ENCODE assay signal across 26 mouse cellular contexts in the genomic region with DNA sequence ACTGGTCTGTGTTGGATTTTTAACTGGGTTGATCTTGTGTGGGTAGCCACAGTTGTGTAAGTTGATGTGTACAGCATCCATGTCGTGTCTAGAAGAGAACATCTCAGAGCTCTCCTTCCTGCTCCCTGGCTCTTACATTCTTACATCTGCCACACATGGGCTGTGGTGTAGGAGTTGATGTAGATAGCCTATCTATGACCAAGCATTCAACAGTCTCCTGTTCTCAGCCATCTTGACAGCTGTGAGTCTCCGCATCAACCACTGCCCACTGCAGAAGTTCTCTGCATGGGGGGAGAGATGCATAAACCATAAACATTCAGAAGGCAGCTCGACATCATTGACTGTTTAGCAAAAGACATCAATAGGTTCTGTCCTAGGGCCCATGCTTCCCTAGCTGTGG. TPM values are rescaled to one million over a fixed set of nuclear protein-coding genes. Genes with fewer than 3 reads are reported as not detected.
DNase-seq lines count a peak whose midpoint lies in the region; ATAC-seq and TF ChIP-seq lines count a peak whose summit lies in the region.
"Had no signal": no experiment of that assay in that cellular context is flagged by ENCODE, and none has a peak within 500 bp of the region (broad histone marks: within the 10 kb centered on the region; RNA-seq: fewer than 3 reads in every experiment).

No protein-coding gene starts in this region.

- no peaks in the 10 kb centered on the region for H3K36me3 ChIP-seq in forebrain, embryonic 14.5 days (ENCODE audit: control insufficient read depth, insufficient read depth, low read length)
- H3K36me3 ChIP-seq in forebrain, embryonic 10.5 days (replicated peaks): no peaks in the 10 kb centered on the region
- no peaks in the 10 kb centered on the region for H3K36me3 ChIP-seq in midbrain, embryonic 13.5 days
- H3K36me3 ChIP-seq in midbrain, embryonic 11.5 days (ENCODE audit: control insufficient read depth, insufficient read depth, low read length): no peaks in the 10 kb centered on the region
- no peaks in the 10 kb centered on the region for H3K36me3 ChIP-seq in liver, embryonic 13.5 days
- H3K36me3 ChIP-seq: heart, embryonic 10.5 days; hindbrain, embryonic 10.5 days; midbrain, embryonic 10.5 days had no signal

- TF ChIP-seq POLR2A in olfactory bulb, adult 2 months (IDR thresholded peaks at IDR 0.05; ENCODE audit: insufficient read depth, low read depth, low read length): no peak

- no peaks in the 10 kb centered on the region for H3K9me3 ChIP-seq in forebrain, embryonic 14.5 days (replicated peaks; ENCODE audit: control insufficient read depth, low read length)
- H3K9me3 ChIP-seq in forebrain, embryonic 10.5 days: no peaks in the 10 kb centered on the region
- H3K9me3 ChIP-seq in midbrain, embryonic 13.5 days: no peaks in the 10 kb centered on the region
- no peaks in the 10 kb centered on the region for H3K9me3 ChIP-seq in midbrain, embryonic 11.5 days (ENCODE audit: control insufficient read depth, low read length)
- no peaks in the 10 kb centered on the region for H3K9me3 ChIP-seq in liver, embryonic 13.5 days (replicated peaks)
- H3K9me3 ChIP-seq: heart, embryonic 10.5 days; hindbrain, embryonic 10.5 days; midbrain, embryonic 10.5 days had no signal

- no peak for TF ChIP-seq CTCF in olfactory bulb, adult 2 months (IDR thresholded peaks at IDR 0.05; ENCODE audit: insufficient read depth, low read depth, low read length)

- ATAC-seq in forebrain, embryonic 14.5 days: no peak
- ATAC-seq in midbrain, embryonic 13.5 days: no peak
- ATAC-seq in midbrain, embryonic 11.5 days (ENCODE audit: low FRiP score): no peak
- peak; percentile 83 for ATAC-seq in liver, embryonic 13.5 days (ENCODE audit: low read depth)
- ATAC-seq: CD4-positive, CD25-positive, alpha-beta regulatory T cell, adult 4 months; Patski had no signal

- no peak for DNase-seq in forebrain, embryonic 14.5 days (ENCODE audit: low spot score)
- DNase-seq in forebrain, embryonic 10.5 days (ENCODE audit: extremely low spot score, low spot score): no peak
- no peak for DNase-seq in midbrain, embryonic 11.5 days (ENCODE audit: low spot score, missing footprints)
- no peak for DNase-seq in liver, embryonic 13.5 days
- no peak for DNase-seq in right cerebral cortex, postnatal 10 days (ENCODE audit: low spot score in 2 of 2)
- DNase-seq: adrenal gland, postnatal 14 days; cerebellum, postnatal 10 days; embryo, embryonic 11 days; kidney, adult 8-10 months; kidney, postnatal 14 days; lung, adult 2 months; lung, postnatal 36 days had no signal

- no peaks in the 10 kb centered on the region for H3K27me3 ChIP-seq in forebrain, embryonic 14.5 days (replicated peaks; ENCODE audit: control insufficient read depth, insufficient read depth, low read length)
- no peaks in the 10 kb centered on the region for H3K27me3 ChIP-seq in forebrain, embryonic 10.5 days (ENCODE audit: poor library complexity, severe bottlenecking)
- no peaks in the 10 kb centered on the region for H3K27me3 ChIP-seq in midbrain, embryonic 13.5 days
- no peaks in the 10 kb centered on the region for H3K27me3 ChIP-seq in midbrain, embryonic 11.5 days (ENCODE audit: control insufficient read depth, insufficient read depth, low read length)
- 0 out of 2 replicates have a peak, but pooled peaks cover 6% of the 10 kb centered on the region for H3K27me3 ChIP-seq in liver, embryonic 13.5 days
- H3K27me3 ChIP-seq: Patski had no signal

- H3K9ac ChIP-seq in forebrain, embryonic 14.5 days (ENCODE audit: low read length): no peak overlapping the region
- H3K9ac ChIP-seq in midbrain, embryonic 13.5 days (replicated peaks): no peak overlapping the region
- no peak overlapping the region for H3K9ac ChIP-seq in midbrain, embryonic 11.5 days (ENCODE audit: low read length)
- H3K9ac ChIP-seq in liver, embryonic 13.5 days: no peak overlapping the region

- WGBS in forebrain, embryonic 14.5 days: 90% methylated on average over 3 of the region's 3 CpGs
- WGBS in forebrain, embryonic 10.5 days: 90% methylated on average over 3 of the region's 3 CpGs
- WGBS in midbrain, embryonic 13.5 days: 88% methylated on average over 3 of the region's 3 CpGs
- WGBS in midbrain, embryonic 11.5 days: 88% methylated on average over 3 of the region's 3 CpGs
- WGBS in liver, embryonic 13.5 days (ENCODE audit: insufficient replicate concordance): 28% methylated on average over 3 of the region's 3 CpGs
- 76% methylated on average over 3 of the region's 3 CpGs for WGBS in olfactory bulb, adult 2 months

- no peak overlapping the region for H3K4me2 ChIP-seq in forebrain, embryonic 14.5 days (ENCODE audit: low read length)
- no peak overlapping the region for H3K4me2 ChIP-seq in midbrain, embryonic 13.5 days (replicated peaks)
- H3K4me2 ChIP-seq in midbrain, embryonic 11.5 days: no peak overlapping the region
- H3K4me2 ChIP-seq in liver, embryonic 13.5 days: 0 out of 2 replicates have a peak overlapping the region, but pooled peaks have one; percentile 6

- H3K4me3 ChIP-seq in forebrain, embryonic 14.5 days (ENCODE audit: low read depth, low read length): no peak overlapping the region
- no peak overlapping the region for H3K4me3 ChIP-seq in forebrain, embryonic 10.5 days
- no peak overlapping the region for H3K4me3 ChIP-seq in midbrain, embryonic 13.5 days (replicated peaks)
- no peak overlapping the region for H3K4me3 ChIP-seq in midbrain, embryonic 11.5 days (ENCODE audit: low read depth, low read length)
- no peak overlapping the region for H3K4me3 ChIP-seq in liver, embryonic 13.5 days (replicated peaks)
- H3K4me3 ChIP-seq in olfactory bulb, adult 2 months (ENCODE audit: insufficient read depth, low read depth, low read length): no peak overlapping the region
- H3K4me3 ChIP-seq: heart, embryonic 10.5 days; hindbrain, embryonic 10.5 days; midbrain, embryonic 10.5 days had no signal

- H3K27ac ChIP-seq in forebrain, embryonic 14.5 days (ENCODE audit: low read depth, low read length): peak overlapping the region; percentile 68
- H3K27ac ChIP-seq in forebrain, embryonic 10.5 days: no peak overlapping the region
- peak overlapping the region; percentile 1; the same call in 1 of the 2 replicates for H3K27ac ChIP-seq in midbrain, embryonic 13.5 days
- H3K27ac ChIP-seq in midbrain, embryonic 11.5 days (ENCODE audit: low read depth, low read length): no peak overlapping the region
- H3K27ac ChIP-seq in liver, embryonic 13.5 days: no peak overlapping the region
- peak overlapping the region; percentile 78 for H3K27ac ChIP-seq in olfactory bulb, adult 2 months (ENCODE audit: insufficient read depth, low read depth, low read length)
- H3K27ac ChIP-seq: heart, embryonic 10.5 days; hindbrain, embryonic 10.5 days; midbrain, embryonic 10.5 days had no signal

- peaks cover 40% of the 10 kb centered on the region for H3K4me1 ChIP-seq in forebrain, embryonic 14.5 days (ENCODE audit: control insufficient read depth, insufficient read depth, low read length)
- peaks cover 23% of the 10 kb centered on the region for H3K4me1 ChIP-seq in forebrain, embryonic 10.5 days
- H3K4me1 ChIP-seq in midbrain, embryonic 13.5 days (replicated peaks): peaks cover 88% of the 10 kb centered on the region
- H3K4me1 ChIP-seq in midbrain, embryonic 11.5 days (ENCODE audit: control insufficient read depth, insufficient read depth, low read length): peaks cover 14% of the 10 kb centered on the region
- peaks cover 36% of the 10 kb centered on the region for H3K4me1 ChIP-seq in liver, embryonic 13.5 days (replicated peaks)
- peaks cover 45% of the 10 kb centered on the region for H3K4me1 ChIP-seq in olfactory bulb, adult 2 months (ENCODE audit: control insufficient read depth, insufficient read depth, low read length)
- H3K4me1 ChIP-seq: heart, embryonic 10.5 days had no signal

RNA-seq across cellular contexts. Expression of gene Add2, which starts 41.4 kb away (rescaled TPM):
- 108 and 134 TPM in 2 replicates for polyA plus RNA-seq in forebrain, embryonic 14.5 days (2014; fragmentation: Nextera tagmentation; extraction: Ambion mirVana)
- 30.7 and 36.5 TPM in 2 replicates for polyA plus RNA-seq in forebrain, embryonic 10.5 days (2016; fragmentation: Nextera tagmentation; extraction: Ambion mirVana)
- polyA plus RNA-seq in midbrain, embryonic 13.5 days (2015; fragmentation: Nextera tagmentation; extraction: Ambion mirVana): 200 and 208 TPM in 2 replicates
- 57.8 and 64.5 TPM in 2 replicates for polyA plus RNA-seq in midbrain, embryonic 11.5 days (2014; fragmentation: Nextera tagmentation; extraction: Ambion mirVana)
- polyA plus RNA-seq in liver, embryonic 13.5 days (2015; fragmentation: Nextera tagmentation; extraction: Ambion mirVana): 93.3 and 96.2 TPM in 2 replicates
- polyA plus RNA-seq in olfactory bulb, adult 2 months (2012; ENCODE audit: insufficient read depth, insufficient read length, low replicate concordance, missing spikeins): 39.6 TPM in 1 of 2 replicates, not detected in the other
- polyA plus RNA-seq: CD4-positive, CD25-positive, alpha-beta regulatory T cell, adult 4 months had no signal

RNA-seq across cellular contexts. Expression of gene Figla, which starts 53.9 kb away (rescaled TPM):
- not detected in 2 replicates for polyA plus RNA-seq in forebrain, embryonic 14.5 days (2014; fragmentation: Nextera tagmentation; extraction: Ambion mirVana)
- polyA plus RNA-seq in forebrain, embryonic 10.5 days (2016; fragmentation: Nextera tagmentation; extraction: Ambion mirVana): not detected in 2 replicates
- polyA plus RNA-seq in midbrain, embryonic 13.5 days (2015; fragmentation: Nextera tagmentation; extraction: Ambion mirVana): not detected in 2 replicates
- not detected in 2 replicates for polyA plus RNA-seq in midbrain, embryonic 11.5 days (2014; fragmentation: Nextera tagmentation; extraction: Ambion mirVana)
- not detected in 2 replicates for polyA plus RNA-seq in liver, embryonic 13.5 days (2015; fragmentation: Nextera tagmentation; extraction: Ambion mirVana)
- polyA plus RNA-seq in olfactory bulb, adult 2 months (2012; ENCODE audit: insufficient read depth, insufficient read length, low replicate concordance, missing spikeins): not detected in 2 replicates
- polyA plus RNA-seq: CD4-positive, CD25-positive, alpha-beta regulatory T cell, adult 4 months; embryonic facial prominence, embryonic 14.5 days; heart, embryonic 10.5 days; heart, postnatal 0 days; hindbrain, embryonic 10.5 days; intestine, embryonic 14.5 days; limb, embryonic 11.5 days; lung, adult 2 months; midbrain, embryonic 10.5 days; neural tube, embryonic 14.5 days; Patski; stomach, embryonic 16.5 days; thymus, postnatal 0 days had no signal

Comparison
In these comparisons a context has a peak if more than half of its experiments do, and no peak if none do; other contexts are left out.
1. H3K27ac ChIP-seq: peak in forebrain, embryonic 14.5 days (single experiment), midbrain, embryonic 13.5 days (single experiment) and olfactory bulb, adult 2 months (single experiment); none in forebrain, embryonic 10.5 days (single experiment), midbrain, embryonic 11.5 days (single experiment) and liver, embryonic 13.5 days (single experiment).